25 mouse cellular contexts compared by ENCODE assay signal in the genomic region with DNA sequence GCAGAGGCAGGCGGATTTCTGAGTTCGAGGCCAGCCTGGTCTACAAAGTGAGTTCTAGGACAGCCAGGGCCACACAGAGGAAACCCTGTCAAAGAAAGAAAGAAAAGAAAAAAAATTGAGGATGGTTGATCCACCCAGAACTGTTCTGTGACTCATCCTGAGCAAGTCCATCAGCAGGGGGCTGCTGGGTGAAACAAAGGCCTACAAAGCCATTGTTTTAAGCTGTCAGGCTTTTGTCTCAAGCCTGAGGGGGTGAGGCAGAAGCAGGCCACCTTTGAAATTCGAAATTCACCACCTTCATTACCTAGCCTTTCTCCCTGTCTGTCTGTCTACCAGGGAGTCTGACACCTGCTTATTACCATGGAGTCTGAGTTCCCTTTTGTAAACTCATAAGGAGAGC. TPM values are rescaled to one million over a fixed set of nuclear protein-coding genes. Genes with fewer than 3 reads are reported as not detected.
DNase-seq lines count a peak whose midpoint lies in the region; ATAC-seq and TF ChIP-seq lines count a peak whose summit lies in the region.
"Had no signal": no experiment of that assay in that cellular context is flagged by ENCODE, and none has a peak within 500 bp of the region (broad histone marks: within the 10 kb centered on the region; RNA-seq: fewer than 3 reads in every experiment).

No protein-coding gene starts in this region.

- no peaks in the 10 kb centered on the region for H3K9me3 ChIP-seq in stomach, postnatal 0 days (ENCODE audit: control insufficient read depth, low read length)
- H3K9me3 ChIP-seq in intestine, embryonic 16.5 days (ENCODE audit: control insufficient read depth, low read length), result no peaks in the 10 kb centered on the region
- H3K9me3 ChIP-seq: embryonic facial prominence, embryonic 13.5 days; embryonic facial prominence, embryonic 15.5 days; forebrain, embryonic 10.5 days had no signal

- H3K4me2 ChIP-seq in stomach, postnatal 0 days (replicated peaks; ENCODE audit: low read depth), result no peak overlapping the region
- no peak overlapping the region for H3K4me2 ChIP-seq in intestine, embryonic 16.5 days (ENCODE audit: low read depth, low read length)
- H3K4me2 ChIP-seq: embryonic facial prominence, embryonic 13.5 days; embryonic facial prominence, embryonic 15.5 days had no signal

- H3K9ac ChIP-seq in stomach, postnatal 0 days (ENCODE audit: low read length), result no peak overlapping the region
- no peak overlapping the region for H3K9ac ChIP-seq in intestine, embryonic 16.5 days (ENCODE audit: low read depth, low read length)
- H3K9ac ChIP-seq: embryonic facial prominence, embryonic 13.5 days; embryonic facial prominence, embryonic 15.5 days had no signal

- ATAC-seq in stomach, postnatal 0 days (ENCODE audit: low FRiP score, low TSS enrichment), result no peak
- ATAC-seq in intestine, embryonic 16.5 days, result no peak
- ATAC-seq: forebrain, embryonic 14.5 days; forebrain, embryonic 16.5 days; Patski had no signal

- TF ChIP-seq EP300 in stomach, postnatal 0 days (optimal IDR thresholded peaks at IDR 0.05), result no peak

- H3K4me1 ChIP-seq in stomach, postnatal 0 days (replicated peaks; ENCODE audit: control insufficient read depth, insufficient read depth), result no peaks in the 10 kb centered on the region
- H3K4me1 ChIP-seq in intestine, embryonic 16.5 days (ENCODE audit: control insufficient read depth, insufficient read depth, low read length), result peaks cover 4% of the 10 kb centered on the region; the same call in 1 of the 2 replicates

- TF ChIP-seq CTCF in stomach, postnatal 0 days (IDR thresholded peaks at IDR 0.05; ENCODE audit: low read depth), result no peak

- no peak overlapping the region for H3K4me3 ChIP-seq in stomach, postnatal 0 days (ENCODE audit: low read depth, low read length)
- no peak overlapping the region for H3K4me3 ChIP-seq in intestine, embryonic 16.5 days (ENCODE audit: low read length)
- H3K4me3 ChIP-seq: embryonic facial prominence, embryonic 13.5 days; embryonic facial prominence, embryonic 15.5 days; erythroblast, embryonic 14.5 days had no signal

- WGBS in stomach, postnatal 0 days, result 79% methylated on average over 3 of the region's 3 CpGs
- WGBS in intestine, embryonic 16.5 days, result 69% methylated on average over 3 of the region's 3 CpGs

- no peaks in the 10 kb centered on the region for H3K27me3 ChIP-seq in stomach, postnatal 0 days (ENCODE audit: control insufficient read depth, insufficient read depth, low read length)
- no peaks in the 10 kb centered on the region for H3K27me3 ChIP-seq in intestine, embryonic 16.5 days (replicated peaks; ENCODE audit: control insufficient read depth, insufficient read depth, low read length)
- H3K27me3 ChIP-seq: embryonic facial prominence, embryonic 13.5 days; embryonic facial prominence, embryonic 15.5 days; Patski had no signal

- H3K36me3 ChIP-seq in stomach, postnatal 0 days (ENCODE audit: control insufficient read depth, insufficient read depth, low read length), result no peaks in the 10 kb centered on the region
- H3K36me3 ChIP-seq in intestine, embryonic 16.5 days (ENCODE audit: control insufficient read depth, insufficient read depth, low read length), result no peaks in the 10 kb centered on the region
- H3K36me3 ChIP-seq: embryonic facial prominence, embryonic 13.5 days; embryonic facial prominence, embryonic 15.5 days; forebrain, embryonic 10.5 days had no signal

- H3K27ac ChIP-seq in stomach, postnatal 0 days (replicated peaks), result no peak overlapping the region
- no peak overlapping the region for H3K27ac ChIP-seq in intestine, embryonic 16.5 days (ENCODE audit: low read length)
- H3K27ac ChIP-seq: embryonic facial prominence, embryonic 13.5 days; embryonic facial prominence, embryonic 15.5 days; forebrain, embryonic 10.5 days had no signal

- peak; percentile 70 for DNase-seq in 416B (ENCODE audit: low read depth)
- peak; percentile 80 for DNase-seq in ES-CJ7 (ENCODE audit: low read depth, low spot score)
- DNase-seq in R1 (ENCODE audit: low read depth, low spot score), result peak; percentile 87
- no peak for DNase-seq in testis, postnatal 14 days (ENCODE audit: low spot score)
- DNase-seq in stomach, postnatal 0 days (ENCODE audit: low spot score), result no peak
- no peak for DNase-seq in T-cell, adult 2 months (ENCODE audit: low spot score)
- DNase-seq: adrenal gland, adult 2 months; adrenal gland, postnatal 10 days; adrenal gland, postnatal 25 days; cerebellum, adult 11 months; cerebellum, adult 18-20 months; cerebellum, adult 8-10 months; cerebellum, adult 9-11 months; cerebellum, postnatal 14 days; cerebellum, postnatal 36 days; embryo, embryonic 11 days had no signal

RNA-seq across cellular contexts. Expression of a gene that starts 18.2 kb away (rescaled TPM):
- 17.9 and 21.0 TPM in 2 replicates for polyA plus RNA-seq in stomach, postnatal 0 days (2015; fragmentation: Nextera tagmentation; extraction: Ambion mirVana)
- 15.3 and 15.9 TPM in 2 replicates for polyA plus RNA-seq in intestine, embryonic 16.5 days (2015; fragmentation: Nextera tagmentation; extraction: Ambion mirVana)
- polyA plus RNA-seq: C2C12; erythroblast, embryonic 14.5 days had no signal

RNA-seq across cellular contexts. Expression of a gene that starts 27.8 kb away (rescaled TPM):
- polyA plus RNA-seq in stomach, postnatal 0 days (2015; fragmentation: Nextera tagmentation; extraction: Ambion mirVana), result 1.1 and 1.2 TPM in 2 replicates
- 1.4 and 1.8 TPM in 2 replicates for polyA plus RNA-seq in intestine, embryonic 16.5 days (2015; fragmentation: Nextera tagmentation; extraction: Ambion mirVana)
- polyA plus RNA-seq: erythroblast, embryonic 14.5 days had no signal

Comparison
In these comparisons a context has a peak if more than half of its experiments do, and no peak if none do; other contexts are left out.
1. DNase-seq: peak in 416B (single experiment), ES-CJ7 (single experiment) and R1 (single experiment); none in testis, postnatal 14 days (single experiment), stomach, postnatal 0 days (single experiment) and T-cell, adult 2 months (single experiment).